Mouse (Mus musculus): ENCODE results near the gene Tead4.

Tead4 gene

DNA sequence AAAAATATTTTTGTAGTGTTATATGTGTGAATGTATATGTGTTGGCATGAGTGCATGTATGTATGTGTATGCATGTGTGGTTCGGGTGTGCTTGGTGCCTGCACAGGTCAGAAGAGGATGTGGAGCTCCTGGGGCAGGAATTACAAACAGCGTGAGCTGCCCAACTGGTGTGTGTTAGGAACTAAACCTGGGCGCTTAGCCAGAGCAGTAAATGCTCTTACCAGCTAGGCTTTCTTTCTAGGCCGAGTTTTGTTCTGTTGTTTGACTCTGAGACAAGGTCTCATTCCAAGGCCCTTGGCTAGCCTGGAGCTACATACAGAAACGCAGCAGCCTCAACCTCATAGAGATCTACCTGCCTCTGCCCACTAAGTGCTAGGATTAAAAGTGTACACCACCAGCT lies 9.3 kb downstream of the Tead4 start:
- DNase-seq (ENCODE audit: low spot score): no peak

DNA sequence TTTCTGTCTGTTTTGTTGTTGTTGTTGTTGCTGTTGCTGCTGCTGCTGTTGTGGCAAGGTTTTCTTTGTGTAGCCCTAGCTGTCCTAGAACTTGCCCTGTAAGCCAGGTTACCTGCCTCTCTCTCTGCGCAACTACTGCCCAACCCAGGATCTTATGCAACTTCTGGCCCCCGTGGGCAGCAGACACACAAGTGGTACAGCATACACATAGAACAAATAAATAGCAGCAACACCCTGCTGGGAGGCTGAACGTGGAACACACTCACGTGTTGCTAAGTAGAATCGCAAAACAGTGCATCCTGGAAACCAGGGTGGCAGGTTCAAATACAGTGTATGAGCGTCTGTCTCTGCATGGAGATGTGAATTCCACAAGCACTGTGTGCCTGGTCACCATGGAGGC lies 11.9 kb downstream of the Tead4 start:
- DNase-seq (ENCODE audit: low spot score): no peak

DNA sequence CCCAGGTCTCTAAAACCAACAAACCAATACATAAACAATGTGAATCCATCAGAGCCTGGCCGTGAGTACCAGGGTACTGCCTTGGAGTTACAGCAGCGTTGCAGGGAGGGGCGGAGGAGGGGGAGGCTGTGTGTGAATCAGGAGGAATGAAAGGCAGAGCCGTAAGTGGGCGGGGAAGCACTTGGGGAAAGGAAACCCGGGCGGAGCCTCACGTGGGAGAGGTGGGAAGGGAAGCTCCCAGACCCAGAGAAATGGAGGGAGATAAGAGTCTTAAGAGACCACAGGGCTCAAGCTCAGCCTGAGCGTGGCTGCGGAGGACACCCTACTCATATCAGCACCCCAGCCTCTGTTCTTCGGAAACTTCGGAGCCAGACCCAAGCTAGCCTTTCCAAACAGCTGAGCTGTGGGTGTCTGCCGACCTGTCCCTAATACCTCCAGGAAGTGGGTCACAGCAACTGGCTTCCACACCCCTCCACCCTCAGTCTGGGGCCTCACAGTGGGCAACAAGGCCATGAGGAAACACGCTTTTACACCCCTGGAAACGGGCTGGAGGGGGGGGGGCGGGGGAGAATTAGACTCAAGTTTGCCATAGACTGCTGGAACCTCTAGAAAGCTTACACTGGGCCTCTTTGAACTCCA lies 14.7 kb downstream of the Tead4 start:
- no peak for DNase-seq (ENCODE audit: low spot score)

DNA sequence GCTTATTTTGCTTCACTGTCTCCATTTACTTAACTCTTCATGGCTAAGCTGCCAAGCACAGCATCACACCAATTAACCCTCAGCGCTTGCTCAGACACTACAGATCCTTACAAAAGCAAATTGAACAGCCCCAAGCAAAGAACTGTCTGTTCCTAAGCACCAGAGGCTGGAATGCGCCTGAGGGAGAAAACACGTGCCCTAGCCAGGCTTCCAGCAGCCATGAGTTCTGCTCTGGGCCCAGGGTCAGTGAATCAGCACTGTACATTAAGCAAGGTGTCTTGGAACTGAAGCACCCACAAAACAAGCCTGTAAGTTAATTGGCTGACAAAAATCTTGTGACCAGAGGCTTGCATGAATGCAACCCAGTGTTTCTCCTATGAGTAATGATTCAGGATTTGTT lies 18.5 kb downstream of the Tead4 start:
- no peak for DNase-seq (ENCODE audit: low spot score)

DNA sequence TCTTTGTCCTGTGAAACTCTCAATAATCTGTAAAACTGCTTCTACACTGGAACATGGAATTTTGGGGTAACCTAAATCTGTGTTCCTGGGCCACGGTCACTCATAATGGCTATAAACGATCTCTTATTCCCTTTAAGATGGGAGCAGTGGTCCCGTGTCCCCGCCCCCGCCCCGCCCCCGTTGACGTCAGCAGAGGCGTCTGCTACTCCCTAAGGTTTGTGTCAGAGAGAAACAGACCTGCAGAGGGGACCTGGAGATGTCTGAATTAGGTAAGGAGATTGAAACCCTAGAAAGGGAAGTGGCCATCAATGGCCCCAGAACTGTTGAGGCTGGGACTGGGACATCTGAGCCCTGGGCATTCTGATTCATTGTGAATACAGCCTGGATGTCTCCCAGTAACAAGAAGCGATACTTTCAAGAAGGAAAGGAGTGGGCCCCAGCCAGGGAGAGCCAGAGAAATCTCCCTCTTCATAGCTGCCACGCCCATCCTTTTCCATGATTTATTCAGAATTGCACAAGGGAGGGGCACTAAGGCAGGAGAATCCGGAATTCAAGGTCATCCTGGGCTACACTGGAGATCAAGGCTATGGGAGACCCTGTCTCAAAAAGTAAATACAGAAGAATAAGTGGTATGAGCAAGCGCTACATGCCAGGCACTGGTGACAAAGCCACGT lies 20.0 kb downstream of the Tead4 start:
- no peak for DNase-seq (ENCODE audit: low spot score)

DNA sequence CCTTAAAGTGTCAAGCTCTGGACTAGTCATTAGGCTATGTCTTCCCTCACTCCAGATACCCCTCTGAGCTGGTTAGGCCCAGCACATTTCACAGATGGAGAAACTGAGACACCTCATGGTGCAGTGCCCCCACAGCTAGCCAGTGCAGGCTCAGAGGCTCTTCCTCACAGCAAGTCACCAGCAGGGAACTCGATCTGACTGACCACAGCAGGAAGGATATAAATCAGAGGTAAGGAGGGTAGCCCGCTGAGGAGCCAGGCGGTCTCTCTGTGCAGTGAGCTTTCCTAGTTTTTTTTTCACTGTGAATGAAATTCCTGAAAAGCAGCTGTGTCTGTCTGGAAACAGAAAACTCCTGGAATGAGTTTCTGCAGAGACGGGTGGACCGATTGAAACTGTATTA lies 21.0 kb downstream of the Tead4 start:
- DNase-seq (ENCODE audit: low spot score): no peak

DNA sequence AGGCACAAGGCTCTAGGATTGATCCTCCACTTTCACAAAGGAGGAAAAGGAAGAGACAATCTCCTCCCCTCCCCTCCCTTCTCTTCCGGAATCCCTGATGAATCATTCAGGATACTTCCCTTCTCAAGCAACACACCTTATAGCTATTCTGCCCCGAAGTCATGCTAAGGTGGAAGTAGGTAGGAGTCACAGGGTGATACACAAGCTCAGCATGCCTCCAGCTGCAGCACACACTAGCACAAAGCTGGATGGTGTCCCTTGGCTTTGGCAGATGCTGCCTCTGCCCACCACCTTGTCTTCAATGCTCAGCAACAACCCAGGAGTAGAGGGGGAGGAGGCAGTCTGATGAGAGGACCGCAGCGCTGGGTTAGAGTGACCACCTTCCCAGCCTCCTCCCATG lies 21.5 kb downstream of the Tead4 start:
- no peak for DNase-seq (ENCODE audit: low spot score)

DNA sequence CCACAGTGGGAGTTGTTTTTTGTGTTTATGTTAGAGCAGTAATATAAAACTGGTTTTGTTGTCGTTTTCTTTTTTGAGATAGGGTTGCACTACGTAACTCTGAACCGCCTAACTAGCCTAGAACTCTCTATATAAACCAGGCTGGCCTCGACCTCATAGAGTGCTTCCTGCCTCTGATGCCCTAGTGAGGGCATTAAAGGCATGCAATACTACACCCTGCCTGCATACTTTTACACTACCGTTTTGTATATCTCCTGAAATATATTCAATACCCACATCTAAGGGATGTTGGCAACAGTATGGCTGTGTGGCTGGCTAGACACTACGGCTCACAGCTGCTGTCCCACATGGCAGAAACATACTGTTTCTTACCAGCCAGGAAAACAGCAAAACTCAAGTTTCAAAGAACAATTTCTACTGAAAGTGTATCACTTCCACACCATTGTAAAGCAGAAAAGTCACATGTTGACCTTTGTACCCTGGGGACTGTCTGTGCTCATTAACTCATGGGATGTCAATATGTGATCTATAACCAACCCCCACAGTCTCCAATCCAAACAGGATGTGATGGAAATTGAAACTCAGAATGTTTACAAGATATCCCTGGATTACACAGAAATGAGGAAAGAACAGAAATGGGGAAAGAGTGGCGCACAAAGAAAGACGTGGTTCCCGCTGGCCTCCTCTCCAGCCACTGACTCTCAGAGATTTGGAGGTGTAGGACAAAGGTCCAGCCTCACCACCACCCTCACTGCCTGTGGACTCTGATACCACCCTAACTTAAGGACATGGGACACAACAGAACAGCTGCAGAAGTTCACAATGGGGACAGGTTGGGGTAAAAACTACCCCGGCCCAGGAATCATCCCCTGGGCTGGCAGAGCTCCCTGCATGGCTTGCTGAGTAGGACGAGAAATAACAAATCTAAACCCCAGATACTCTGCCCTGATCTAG lies 23.2 kb downstream of the Tead4 start:
- DNase-seq (ENCODE audit: low spot score): peak; percentile 15

DNA sequence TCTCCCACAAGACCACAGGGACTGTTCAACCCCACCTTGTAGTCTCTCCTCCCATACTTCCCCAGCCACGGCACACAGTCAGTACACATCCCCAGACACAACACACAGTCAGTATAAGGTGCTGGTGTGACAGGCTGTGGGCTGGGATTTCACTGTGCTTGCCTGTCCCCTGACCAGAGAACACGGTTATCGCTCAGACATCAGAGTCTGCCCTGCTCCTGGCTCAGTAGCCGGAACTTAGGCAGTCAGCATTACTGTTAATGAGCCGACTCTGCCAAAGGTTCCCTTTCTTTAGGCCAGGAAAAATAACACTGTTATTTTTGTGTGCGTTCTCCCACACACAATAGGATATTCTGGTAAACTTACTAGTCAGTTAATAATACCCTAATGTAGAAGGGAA lies 24.3 kb downstream of the Tead4 start:
- no peak for DNase-seq (ENCODE audit: low spot score)

DNA sequence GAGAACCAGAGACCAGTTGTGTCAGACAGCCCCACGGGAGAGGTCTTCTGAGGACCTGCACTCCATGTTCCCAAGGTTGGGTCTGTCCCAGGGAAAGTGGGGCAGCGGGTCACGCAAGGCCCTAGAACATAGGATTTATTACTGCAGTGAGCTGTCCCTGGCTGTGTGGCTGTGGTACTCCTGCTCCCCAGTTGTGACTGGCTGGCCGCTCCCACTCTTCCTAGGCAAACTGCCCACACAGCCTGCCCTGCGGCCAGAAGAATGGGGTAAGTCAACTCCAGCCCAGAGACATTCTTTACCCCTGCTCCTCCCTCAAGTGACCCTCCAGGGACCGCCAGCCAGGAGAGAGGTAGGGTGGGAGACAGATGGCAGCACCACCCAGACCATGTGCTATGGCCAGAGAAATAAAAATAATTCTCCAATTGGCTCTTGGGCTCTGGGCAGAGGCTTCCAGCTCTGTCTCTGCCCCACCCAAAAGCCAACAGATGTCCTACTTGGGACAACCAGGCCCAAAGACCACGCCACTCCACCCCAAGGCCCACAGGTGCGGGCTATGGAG lies 25.0 kb downstream of the Tead4 start:
- no peak for DNase-seq (ENCODE audit: low spot score)

DNA sequence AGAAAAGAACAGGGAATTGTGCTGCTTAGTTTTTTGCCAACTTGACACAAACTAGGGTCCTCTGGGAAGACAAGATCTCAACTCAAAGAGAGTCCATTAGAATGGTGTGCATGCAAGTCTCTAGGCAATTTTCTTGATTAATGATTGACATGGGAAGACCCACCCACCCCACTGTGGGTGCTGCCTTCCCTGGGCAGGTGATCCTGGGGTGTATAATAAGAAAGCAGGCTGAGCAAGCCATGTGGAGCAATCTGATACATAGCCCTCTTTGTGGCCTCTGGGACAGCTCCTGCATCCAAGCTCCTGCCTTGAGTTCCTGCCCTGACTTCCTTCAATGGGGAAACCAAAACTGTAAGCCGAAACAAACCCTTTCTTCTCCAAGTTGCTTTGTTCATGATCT lies 27.1 kb downstream of the Tead4 start:
- DNase-seq (ENCODE audit: low spot score): no peak

DNA sequence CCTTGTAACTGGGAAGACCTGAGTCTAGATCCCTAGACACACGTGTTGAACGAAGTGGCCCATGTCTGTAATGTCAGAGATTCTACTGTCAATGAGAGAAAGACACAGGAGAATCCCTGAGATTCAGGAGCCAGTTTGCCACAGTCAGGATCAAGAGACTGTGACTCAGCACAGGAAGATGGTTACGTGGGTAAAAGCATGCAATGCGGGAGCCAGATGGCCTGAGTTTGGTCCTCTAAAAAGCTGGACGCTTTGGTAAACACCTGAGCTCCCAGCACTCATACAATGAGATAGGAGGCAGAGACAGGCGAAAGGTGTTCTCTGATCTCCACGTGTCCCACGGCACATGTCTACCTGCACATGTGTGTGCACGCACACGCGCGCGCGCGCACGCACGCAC lies 27.9 kb downstream of the Tead4 start:
- DNase-seq (ENCODE audit: low spot score): no peak

DNA sequence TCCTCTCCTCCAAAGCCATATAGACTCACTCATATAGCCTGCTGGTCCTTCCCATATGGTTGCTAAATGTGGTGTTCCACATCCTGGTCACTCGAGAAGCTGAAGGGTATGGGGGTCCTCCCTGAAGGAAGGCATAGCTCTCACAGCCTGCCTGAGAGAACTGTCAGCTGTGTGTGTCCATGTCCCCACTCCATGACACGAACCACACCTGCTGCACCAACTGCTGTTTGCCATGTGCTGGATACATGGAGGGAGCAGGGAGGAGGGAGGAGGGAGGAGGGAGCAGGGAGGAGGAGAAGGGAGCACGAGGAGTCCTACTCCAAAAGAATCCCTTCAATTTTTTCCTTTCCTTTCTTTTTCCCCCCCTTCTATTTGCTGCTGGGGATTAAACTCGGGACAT lies 30.8 kb downstream of the Tead4 start:
- no peak for DNase-seq (ENCODE audit: low spot score)

DNA sequence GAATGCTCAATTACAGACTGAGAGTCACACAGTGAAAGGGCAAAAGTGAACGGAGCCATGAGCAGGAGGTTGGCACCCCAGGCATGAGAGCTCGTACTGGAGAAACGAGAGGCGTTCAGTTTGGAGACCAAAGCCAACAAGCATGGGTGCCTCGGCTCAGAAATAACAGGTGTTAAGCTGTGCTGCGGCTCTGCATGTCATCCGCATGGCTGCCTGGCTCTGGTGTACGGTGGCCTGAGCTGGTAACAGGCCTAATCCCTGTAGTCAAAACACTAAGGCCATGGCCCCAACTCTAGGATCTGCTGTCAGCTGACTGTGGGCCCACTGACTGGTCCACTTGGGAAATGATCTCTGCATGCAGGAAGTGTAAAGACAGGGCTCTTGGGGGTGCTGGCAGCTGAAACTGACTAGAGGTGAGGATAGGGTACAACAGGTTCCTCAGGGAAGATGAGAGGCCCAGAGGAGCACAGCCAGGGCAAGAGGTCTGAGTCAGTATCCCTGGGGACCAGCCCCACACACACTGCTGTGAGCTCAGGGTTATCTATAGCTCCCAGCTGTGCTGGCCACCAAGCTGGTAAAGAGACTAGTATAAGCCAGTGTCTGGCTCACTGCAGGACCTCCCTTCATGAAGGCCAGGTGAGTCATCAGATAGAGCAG lies 35.6 kb downstream of the Tead4 start:
- no peak for DNase-seq (ENCODE audit: low spot score)

DNA sequence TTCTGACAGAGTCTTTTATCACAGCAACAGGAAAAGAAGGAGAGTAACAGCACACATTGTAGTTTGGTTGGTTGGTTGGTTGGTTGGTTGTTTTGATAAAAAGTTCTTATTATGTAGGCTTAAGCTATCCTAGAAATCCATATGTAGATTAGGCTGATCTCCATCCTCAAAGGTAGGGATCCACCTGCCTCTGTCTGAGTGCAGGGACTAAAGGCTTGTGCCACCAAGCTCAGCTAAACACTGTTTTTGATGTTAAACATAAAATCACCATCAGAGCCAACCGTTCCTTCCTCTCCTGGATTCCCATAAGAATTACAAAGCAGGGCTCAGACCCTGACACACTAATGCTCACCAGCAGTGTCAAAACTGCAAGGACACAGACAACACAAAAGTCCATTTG lies 39.1 kb downstream of the Tead4 start:
- no peak for DNase-seq (ENCODE audit: low spot score)

DNA sequence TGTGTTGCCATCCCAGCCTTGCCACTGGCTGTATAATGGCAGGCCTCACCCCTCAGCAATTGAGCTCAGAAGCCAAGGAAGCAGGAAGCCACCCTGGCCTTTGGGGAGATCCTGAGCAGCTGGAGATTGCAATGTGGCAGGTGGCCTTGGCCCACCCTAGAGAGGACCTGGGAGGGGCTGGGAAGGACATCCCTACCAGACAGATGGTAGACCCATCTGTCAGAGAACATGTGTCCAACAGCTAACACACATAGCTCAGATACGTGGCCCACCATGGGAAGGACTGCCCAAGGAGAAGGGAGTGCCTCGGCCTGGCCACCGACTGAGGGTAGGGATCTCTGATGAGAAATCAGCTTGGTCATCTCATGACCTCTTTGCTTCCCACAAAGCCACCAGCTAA lies 41.4 kb downstream of the Tead4 start:
- DNase-seq (ENCODE audit: low spot score): no peak

DNA sequence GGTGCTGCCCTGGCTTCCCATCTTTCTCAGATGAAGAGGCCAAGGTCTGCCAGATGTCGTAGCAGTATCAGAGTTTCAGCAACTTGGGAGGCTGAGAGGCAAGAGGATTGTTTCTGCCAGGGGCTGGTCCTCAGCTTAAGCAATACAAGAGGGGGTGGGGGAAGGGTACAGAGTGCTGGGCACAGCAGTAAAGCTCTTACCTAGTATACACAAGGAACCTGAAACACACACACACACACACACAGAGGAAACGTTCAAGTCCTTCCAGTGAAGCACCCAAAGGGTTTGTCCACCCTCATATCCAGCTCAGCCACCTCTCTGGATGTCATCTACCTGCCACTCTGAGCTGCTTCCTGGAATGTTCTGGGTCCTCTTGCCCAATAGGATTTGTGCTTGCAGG lies 44.7 kb downstream of the Tead4 start:
- no peak for DNase-seq (ENCODE audit: low spot score)

DNA sequence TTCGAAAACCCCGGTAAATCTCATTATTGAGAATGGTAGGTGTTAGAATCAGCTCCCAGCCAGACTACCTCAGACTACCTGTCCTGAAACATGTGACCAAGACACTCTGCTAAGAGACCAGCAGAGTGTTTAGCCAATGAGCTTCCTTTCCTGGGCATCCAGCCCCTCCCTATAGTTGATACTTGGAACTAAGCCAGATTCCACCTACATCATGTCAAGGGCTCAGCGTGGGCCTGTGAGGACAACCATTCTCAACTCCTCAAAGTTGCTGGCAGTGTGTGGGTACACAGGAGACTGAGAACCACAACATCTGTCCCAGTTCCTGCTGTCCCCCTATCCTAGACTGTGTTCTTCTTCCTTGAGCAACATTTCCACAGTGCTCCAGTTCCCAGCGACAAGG lies 45.3 kb downstream of the Tead4 start:
- no peak for DNase-seq (ENCODE audit: low spot score)

DNA sequence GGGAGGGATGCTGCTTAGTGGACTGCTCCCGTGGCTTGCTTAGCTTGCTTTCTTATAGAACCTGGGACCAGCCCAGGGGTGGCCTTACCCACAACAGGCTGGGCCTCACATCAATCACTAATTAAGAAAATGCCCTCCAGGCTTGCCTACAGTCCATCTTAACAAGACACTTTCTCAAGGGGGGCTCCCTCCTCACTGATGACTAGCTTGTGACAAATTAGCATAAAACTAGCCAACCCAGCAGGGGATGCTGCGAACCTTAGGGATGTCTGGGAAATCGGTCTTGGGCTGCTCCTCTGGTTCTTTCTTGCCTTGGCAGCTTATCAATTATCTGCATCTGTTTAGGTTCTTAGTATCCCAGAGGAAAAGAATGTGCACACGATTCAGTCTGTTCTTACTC lies 46.1 kb downstream of the Tead4 start:
- DNase-seq (ENCODE audit: low spot score): no peak

DNA sequence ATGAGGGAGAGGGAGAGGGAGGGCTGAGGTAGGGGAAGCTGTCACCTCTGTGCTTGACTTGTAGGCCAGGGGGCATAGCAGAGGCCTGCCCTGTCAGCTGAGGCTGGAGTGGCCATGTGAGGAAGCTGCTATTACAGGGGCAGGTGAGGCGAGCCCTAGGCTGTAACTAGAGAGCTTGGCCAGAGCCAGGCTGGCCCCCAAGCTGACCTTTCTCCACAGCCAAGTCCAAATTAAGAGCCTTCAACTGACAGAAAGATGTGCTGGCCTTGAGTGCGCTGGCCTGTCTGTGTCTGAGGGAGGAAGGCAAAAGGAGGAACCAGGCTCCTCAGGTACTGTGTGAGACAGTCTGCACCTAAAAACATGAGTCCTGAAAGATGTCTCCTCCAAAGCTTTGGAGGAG lies 47.5 kb downstream of the Tead4 start:
- no peak for DNase-seq (ENCODE audit: low spot score)

DNA sequence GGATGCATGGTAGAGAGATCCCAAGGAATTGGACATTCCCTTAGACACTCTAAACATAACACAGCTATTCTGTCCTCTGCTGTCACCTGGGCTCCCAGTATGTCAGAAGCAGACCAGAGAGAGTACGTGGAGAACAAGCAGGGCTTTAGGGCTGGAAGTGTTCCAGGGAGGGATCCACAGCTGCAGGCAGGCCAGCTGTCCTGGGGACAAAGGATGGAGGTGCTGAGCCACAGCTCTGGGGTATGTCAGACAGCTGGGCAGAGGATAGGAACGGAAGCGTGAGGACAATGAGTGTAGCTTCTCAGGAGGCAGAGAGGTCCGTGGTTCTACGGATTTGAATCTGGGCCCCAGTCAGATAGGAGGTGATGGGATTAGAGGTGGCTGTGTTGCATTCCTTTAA lies 50.0 kb downstream of the Tead4 start:
- DNase-seq (ENCODE audit: low spot score): no peak

DNA sequence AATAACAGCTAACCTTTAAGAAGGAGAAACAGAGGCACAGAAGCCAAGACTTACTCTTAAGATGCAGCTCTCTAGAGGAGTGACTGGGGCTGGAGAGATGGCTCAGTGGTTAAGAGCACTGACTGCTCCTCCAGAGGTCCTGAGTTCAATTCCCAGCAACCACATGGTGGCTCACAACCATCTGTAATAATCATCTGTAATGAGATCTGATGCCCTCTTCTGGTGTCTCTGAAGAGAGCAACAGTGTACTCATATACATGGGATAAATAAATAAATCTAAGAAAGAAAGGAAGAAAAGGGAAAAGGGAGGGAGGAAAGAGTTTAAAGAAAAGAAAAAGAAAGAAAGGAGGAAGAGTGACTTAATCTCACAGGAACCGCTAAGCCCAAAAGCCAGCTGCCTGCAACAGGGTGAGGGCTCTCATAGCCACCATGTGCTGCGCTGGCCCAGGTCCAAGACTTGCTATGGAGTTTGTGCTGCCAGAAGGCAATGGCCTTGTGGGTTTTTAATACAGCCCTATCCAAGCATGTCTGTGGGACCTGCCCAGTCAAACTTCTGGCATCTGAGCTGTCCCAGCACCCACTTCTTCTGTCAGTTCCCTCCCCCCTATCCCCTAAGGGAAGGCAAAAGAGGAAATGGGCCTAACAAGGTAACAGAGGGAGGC lies 63.4 kb downstream of the Tead4 start:
- no peak for DNase-seq (ENCODE audit: low spot score)
